Mouse (Mus musculus) naive thymus-derived CD4-positive, alpha-beta T cell, adult 5 months (primary cell): ENCODE measurements around the gene Ddt. TPM values are rescaled to one million over a fixed set of nuclear protein-coding genes. Genes with fewer than 3 reads are reported as not detected.

Experiments
- polyA plus RNA-seq: library from polyadenylated mRNA; unstranded; fragments of 100-300 nt; shearing (Covaris generic); gene quantifications from one replicate; pipeline ENCODE4 v1.2.1, GENCODE M21; 2017

Ddt gene
- polyA plus RNA-seq = 32.2 TPM

DNA sequence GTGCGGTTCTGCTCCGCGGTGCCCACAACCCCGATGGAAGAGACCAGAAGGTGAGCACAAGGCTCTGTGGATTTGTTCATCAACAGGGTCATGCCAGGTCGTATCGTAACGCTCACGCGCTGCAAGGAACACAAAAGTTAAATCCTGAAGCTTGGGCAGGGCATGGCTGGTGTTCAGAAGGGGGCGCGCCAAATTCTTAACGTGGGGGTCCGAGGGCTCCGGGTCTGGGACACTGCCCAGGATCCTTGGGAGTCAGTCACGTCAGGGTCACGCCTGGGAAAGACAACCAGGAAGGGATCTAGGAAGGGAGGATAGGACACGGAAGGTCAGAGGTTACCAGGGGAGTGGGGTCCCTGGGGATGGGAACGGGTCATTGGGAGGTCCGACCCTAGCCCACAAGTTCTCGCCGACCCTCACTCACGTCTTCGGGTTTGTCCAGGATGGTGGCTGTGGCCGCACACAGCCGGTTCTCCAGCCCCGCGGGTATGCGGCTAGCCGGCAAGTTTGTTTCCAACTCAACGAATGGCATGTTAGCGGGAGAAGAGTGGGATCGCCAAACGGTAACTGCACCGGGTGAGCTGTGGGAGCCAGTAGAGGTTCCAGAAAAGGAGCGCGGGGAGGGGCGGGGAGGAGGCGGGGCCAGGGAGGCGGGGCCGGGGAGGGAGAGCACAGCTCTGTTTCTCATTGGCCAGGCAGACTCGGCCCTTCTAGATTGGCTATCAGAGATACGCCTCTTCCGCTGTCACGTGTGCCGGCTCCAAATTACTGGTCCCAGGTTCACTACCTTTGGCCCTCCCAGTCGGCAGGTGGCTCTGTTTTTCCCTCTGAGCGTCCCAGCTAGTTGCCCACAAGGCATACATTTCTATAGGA, at the start of gene Ddt:
Ddt (minus strand) TSS at position 620 of the 870 bp plus-strand sequence.

DNA sequence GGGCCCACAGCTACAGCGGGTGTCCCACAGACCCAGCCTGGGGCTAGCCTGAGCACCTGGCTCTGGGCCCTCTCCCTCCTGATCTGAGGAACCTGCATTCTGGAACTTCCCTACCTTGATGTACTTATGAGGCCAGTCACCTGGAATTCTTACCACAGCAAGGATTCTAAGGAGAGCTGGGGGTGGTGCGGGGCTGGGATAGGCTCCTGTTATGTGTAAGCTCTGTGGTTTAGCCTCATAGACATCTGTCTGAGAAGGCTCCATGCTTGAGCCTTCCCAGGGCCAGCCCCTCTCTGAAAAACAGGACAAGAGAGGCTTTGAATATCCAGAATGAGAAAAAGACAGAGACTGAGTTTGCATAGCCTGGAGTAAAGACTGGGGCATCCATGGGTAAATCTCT, 49.2 kb upstream of the Ddt start, which contains the start of gene Gstt4:
Gstt4 (minus strand) TSS at position 101 of the 400 bp plus-strand sequence.

DNA sequence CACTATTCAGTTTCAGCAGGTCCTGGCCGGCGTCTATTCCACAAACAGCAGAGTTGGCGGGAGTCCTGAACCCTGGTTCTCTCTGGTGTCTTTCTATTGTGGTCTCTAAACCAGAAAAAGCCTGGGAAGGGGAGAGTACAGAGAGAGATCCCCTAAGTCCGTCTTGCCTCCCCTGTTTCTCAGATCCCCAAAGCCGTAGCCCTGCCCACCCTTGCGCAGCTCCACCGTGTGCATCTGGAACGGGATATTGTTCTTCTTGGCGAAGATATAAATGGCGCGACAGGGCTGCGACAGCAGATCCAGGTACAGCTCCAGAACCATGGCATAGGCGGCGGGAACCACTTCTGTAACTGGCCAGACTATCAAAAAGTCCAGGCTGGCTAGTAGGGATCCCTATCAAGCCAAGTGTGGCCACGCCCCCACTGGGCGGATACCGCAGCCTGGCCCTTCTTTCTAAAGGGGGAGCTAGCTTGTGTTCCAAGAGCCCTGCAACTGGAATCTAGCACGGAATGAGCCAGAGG, 25.0 kb upstream of the Ddt start, which contains the start of gene Gstt1:
Gstt1 (minus strand) TSS at position 409 of the 521 bp plus-strand sequence.

DNA sequence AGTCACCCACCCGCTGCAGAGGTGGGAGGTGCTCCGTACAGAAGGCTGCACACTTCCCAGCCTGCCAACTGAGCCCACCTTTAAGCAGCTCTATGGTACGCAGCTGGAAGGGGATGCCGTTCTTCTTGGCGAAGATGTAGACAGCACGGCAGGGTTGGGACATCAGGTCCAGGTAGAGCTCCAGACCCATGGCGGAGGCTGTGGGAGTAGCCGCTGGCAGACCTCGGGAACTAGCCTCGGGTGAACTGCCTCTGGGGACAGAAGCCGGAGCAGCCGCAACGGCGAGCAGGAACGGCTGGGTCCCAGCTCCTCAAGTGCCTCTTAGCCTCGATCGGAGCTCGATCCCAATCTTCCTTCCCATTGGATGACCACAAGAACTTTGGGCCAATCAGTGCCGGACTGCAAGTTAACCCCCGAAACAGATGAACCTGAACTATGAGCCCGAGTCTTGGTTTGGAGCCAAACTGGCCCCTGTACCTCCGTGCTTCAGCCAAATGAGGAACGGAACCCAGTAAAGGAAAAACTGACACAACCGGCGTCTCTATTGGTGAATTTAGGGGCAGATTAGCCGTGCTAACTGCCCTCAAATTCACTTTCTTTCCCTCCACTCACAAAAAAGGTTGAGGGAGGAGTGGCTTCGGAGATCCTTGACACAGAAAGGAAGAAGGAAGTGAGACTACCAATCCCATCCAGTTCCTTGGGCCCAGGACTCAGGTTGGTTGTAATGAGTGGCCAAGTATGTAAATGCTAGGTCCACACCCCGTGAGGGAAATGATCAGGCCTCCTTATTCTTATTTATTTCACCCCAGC, 7.8 kb upstream of the Ddt start, which contains the start of the genes Gm20441 and Gstt3:
Gm20441 (minus strand) TSS at position 186 of the 810 bp plus-strand sequence.
Gstt3 (minus strand) TSS at position 646 of the 810 bp plus-strand sequence.

DNA sequence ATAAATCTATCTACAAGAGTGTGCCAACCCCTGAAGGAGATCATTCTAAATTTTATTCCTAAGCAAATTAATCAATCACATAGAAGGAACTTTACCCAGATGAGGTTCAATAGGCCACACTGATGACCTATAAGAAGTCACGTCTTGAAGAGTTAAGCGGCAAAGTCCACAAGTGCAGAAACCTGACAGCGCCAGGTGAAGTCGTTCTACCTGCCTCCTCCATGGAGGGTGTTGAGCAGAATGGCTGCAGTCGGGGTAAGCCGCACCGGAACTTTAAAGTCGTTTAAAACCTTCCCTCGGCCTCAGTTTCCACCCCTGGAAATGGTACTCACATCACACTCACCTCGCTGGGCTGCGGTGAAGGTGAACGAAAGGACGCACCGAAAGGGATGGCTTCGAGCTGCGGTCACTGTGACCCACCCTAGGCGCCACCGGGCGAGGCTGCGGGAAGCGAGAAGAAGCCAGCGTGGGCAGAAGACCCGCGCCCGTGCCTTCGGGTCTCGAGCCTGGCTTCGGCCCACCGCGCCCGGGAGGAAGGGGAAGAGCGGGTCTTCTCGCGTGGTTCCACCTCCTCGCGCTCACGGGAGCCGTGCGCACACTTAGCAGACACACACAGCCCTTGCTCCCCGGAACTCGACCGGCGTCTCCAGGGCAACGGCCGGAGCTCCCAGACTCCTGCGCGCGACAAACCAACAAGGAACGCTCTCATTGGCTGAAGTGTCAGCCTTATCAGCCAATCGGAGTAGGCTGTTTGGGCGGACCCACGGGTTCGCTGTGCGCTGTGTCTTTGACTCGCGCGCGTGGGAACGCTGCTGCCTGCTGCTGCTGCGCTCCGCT, 9.3 kb downstream of the Ddt start, which contains the start of gene Cabin1:
Cabin1 (minus strand) TSS at position 660 of the 837 bp plus-strand sequence.

Other genes starting within 250 kb of the Ddt start
- gene Lrrc75b, start 213.1 kb downstream of the Ddt start, polyA plus RNA-seq = 3.1 TPM
- gene Ggt1, start 211.8 kb downstream of the Ddt start, polyA plus RNA-seq = 12.2 TPM
- gene Ggt5, start 184.1 kb downstream of the Ddt start, polyA plus RNA-seq = 45.3 TPM
- gene Susd2, start 129.4 kb downstream of the Ddt start, polyA plus RNA-seq = 0.93 TPM
- 50.0 TPM for gene Cabin1, start 9.1 kb downstream of the Ddt start, polyA plus RNA-seq
- not detected for gene Gm20441, start 7.5 kb upstream of the Ddt start, polyA plus RNA-seq
- not detected for gene Gstt3, start 8.0 kb upstream of the Ddt start, polyA plus RNA-seq
- not detected for gene Gstt1, start 25.2 kb upstream of the Ddt start, polyA plus RNA-seq
- gene Gstt4, start 49.1 kb upstream of the Ddt start, polyA plus RNA-seq = not detected
- 20.8 TPM for gene Gstt2, start 64.0 kb upstream of the Ddt start, polyA plus RNA-seq
- gene Mif, start 86.8 kb upstream of the Ddt start, polyA plus RNA-seq = 489 TPM
- gene Derl3, start 120.0 kb upstream of the Ddt start, polyA plus RNA-seq = 1.7 TPM
- gene Smarcb1, start 148.2 kb upstream of the Ddt start, polyA plus RNA-seq = 44.5 TPM
- 39.1 TPM for gene Chchd10, start 159.7 kb upstream of the Ddt start, polyA plus RNA-seq
- gene Mmp11, start 163.1 kb upstream of the Ddt start, polyA plus RNA-seq = 1.9 TPM
- gene Gm867, start 167.3 kb upstream of the Ddt start, polyA plus RNA-seq = not detected
- gene Vpreb3, start 169.6 kb upstream of the Ddt start, polyA plus RNA-seq = not detected
- gene Gm5134, start 181.1 kb upstream of the Ddt start, polyA plus RNA-seq = 1.3 TPM